Mouse (Mus musculus) gastrocnemius, postnatal 4 days (tissue): ENCODE results near the gene C8b. TPM values are rescaled to one million over a fixed set of nuclear protein-coding genes. Genes with fewer than 3 reads are reported as not detected.

Experiments used
- DNase-seq, 2 experiments: peaks; one replicate each; pipeline ENCODE4 v3.0.0; 2021 to 2022; ENCODE audit warnings: low spot score in 2 of 2, mixed read lengths in 2 of 2
- long read RNA-seq, 2 experiments: library from polyadenylated mRNA; stranded (forward); transcript quantifications; one replicate each; pipeline ENCODE4 v2.0.0; 2021
- total RNA-seq, 2 experiments: library from RNA; stranded (reverse); gene quantifications; 2 replicates each; pipeline ENCODE4 v1.2.3; 2021

C8b gene
- total RNA-seq = under 1 TPM in 1 of 2 experiments, not detected in 1; 0.65 TPM
- long read RNA-seq, experiment 1 = 0 reads
- long read RNA-seq, experiment 2 = 0 reads

GRCm38 (mm10) chr4:104766065-104766464 lies at the start of gene C8b:
TSS of gene C8b (plus strand) at chr4:104766317.
- no peak for DNase-seq

- DNase-seq = no peak
Measured at GRCm38 (mm10) chr4:104716506-104716905, 49.6 kb upstream of the C8b start.

- no peak for DNase-seq
Measured at GRCm38 (mm10) chr4:104718973-104719795, 46.9 kb upstream of the C8b start.

GRCm38 (mm10) chr4:104723527-104724045 lies 42.5 kb upstream of the C8b start:
- DNase-seq = no peak

- no peak for DNase-seq
Measured at GRCm38 (mm10) chr4:104724258-104724657, 41.9 kb upstream of the C8b start.

GRCm38 (mm10) chr4:104725673-104726072 lies 40.4 kb upstream of the C8b start:
- DNase-seq = no peak

- DNase-seq = no peak
Measured at GRCm38 (mm10) chr4:104729185-104729584, 36.9 kb upstream of the C8b start.

GRCm38 (mm10) chr4:104746500-104746899 lies 19.6 kb upstream of the C8b start:
- DNase-seq = peak in 1 of 2 experiments; percentile 16

- no peak for DNase-seq
Measured at GRCm38 (mm10) chr4:104754090-104754489, 12.0 kb upstream of the C8b start.

GRCm38 (mm10) chr4:104760878-104761624 lies 5.1 kb upstream of the C8b start:
- no peak for DNase-seq

GRCm38 (mm10) chr4:104768190-104768589 lies 2.1 kb downstream of the C8b start:
- DNase-seq = no peak

- no peak for DNase-seq
Measured at GRCm38 (mm10) chr4:104769602-104770001, 3.5 kb downstream of the C8b start.

- DNase-seq = no peak
Measured at GRCm38 (mm10) chr4:104770331-104770730, 4.2 kb downstream of the C8b start.

- no peak for DNase-seq
Measured at GRCm38 (mm10) chr4:104775601-104776000, 9.5 kb downstream of the C8b start.

- DNase-seq = no peak
Measured at GRCm38 (mm10) chr4:104779460-104779859, 13.3 kb downstream of the C8b start.

- DNase-seq = no peak
Measured at GRCm38 (mm10) chr4:104781441-104781840, 15.3 kb downstream of the C8b start.

GRCm38 (mm10) chr4:104782346-104782745 lies 16.2 kb downstream of the C8b start:
- DNase-seq = no peak

- DNase-seq = no peak
Measured at GRCm38 (mm10) chr4:104792111-104792510, 26.0 kb downstream of the C8b start.

- no peak for DNase-seq
Measured at GRCm38 (mm10) chr4:104798951-104799350, 32.8 kb downstream of the C8b start.

GRCm38 (mm10) chr4:104801625-104802024 lies 35.5 kb downstream of the C8b start:
- DNase-seq = no peak

GRCm38 (mm10) chr4:104804100-104804499 lies 38.0 kb downstream of the C8b start:
- DNase-seq = no peak
